Mouse (Mus musculus) fibroblast of lung, adult 2 months (primary cell): ENCODE measurements at regions not wholly inside any gene's neighbourhood (a gene's known extent, or its start where the extent isn't known, plus 50 kb on each side); places are given as distances from the start of the nearest gene placed in this dataset.

Experiments
- DNase-seq: peaks from one replicate; pipeline ENCODE4 v3.0.0-alpha.2; 2011; ENCODE audit warnings: low read depth

GRCm38 (mm10) chr14:25123541-25124337 is 335.2 kb upstream of the Zmiz1 start:
- no peak for DNase-seq

DNA sequence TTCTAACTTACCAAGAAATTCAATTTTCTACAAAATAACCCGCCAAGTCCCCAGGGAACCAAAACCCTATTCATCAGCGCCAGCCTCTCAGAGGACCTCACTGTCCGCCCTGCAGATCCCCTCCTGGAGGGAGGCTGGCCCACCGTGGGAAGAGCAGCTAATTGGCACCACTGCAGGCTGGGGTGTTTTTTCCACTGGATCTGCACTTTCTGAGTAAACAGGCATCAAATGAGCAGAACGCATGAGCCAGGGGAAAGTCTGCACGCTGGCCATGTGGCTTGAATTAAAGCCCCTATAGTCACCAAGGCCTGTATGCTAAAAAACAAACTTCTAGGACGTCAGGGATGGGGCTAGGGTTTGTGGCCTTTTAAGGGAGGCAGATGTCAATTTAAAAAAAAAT is 332.4 kb upstream of the Zmiz1 start:
- no peak for DNase-seq

- DNase-seq, result no peak
Observed at GRCm38 (mm10) chr14:25127544-25128159, 331.3 kb upstream of the Zmiz1 start.

DNA sequence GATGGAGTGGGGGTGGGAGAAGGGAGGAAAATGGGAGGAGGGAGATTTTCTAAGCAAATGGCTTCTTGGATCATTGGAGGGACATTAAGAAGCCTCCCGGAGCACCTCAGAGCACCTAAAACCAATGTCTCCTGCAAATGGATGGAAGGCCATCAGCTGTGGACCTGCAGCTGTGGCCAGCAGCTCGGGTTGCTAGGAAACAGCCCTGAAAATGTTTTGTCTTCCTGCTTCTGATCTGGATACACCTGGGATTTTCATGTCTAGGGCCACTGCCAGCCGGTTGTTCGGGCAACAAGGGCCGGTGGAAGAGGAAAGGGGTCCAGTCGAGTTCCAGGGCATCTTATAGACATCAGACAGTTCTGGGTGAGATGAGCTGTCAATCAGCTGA is 330.8 kb upstream of the Zmiz1 start:
- no peak for DNase-seq

DNA sequence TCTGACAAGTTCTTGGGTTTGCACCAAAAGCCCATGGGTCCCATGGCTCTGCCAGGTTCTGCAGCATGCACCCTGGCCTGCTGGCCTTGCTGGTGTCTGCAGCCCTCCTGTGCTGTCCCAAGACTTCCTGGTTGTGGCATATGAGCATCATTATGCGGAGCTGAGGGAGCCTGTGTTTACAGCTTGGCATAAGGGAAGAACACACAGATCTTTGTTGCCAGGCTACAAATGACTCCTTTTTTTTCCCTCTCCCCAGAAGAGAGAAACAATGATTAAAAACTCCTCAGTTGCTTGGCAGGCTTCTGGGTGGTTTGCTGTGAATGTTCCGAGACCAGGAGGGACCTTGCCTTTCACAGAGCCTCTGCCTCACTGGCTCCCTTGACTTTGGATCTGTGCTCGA is 323.6 kb upstream of the Zmiz1 start:
- no peak for DNase-seq

DNA sequence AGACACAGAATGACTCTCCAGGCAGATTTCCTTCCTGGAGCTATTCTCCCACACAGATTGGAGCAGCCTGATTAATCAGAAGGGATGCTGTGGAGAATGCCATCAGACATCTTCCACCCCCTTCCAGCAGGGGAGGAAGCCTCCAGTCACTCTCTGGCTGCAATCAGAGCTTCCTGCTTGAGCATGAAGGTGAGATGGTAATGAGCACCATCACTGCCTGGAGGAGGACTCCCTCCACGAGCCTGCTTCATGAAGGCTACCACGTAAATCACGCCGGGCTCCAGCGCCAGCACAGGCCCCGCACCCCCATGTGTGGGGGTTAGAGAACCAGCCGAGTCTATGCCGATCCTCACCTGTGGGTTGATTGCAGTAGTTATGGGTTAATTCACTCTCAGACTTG is 321.7 kb upstream of the Zmiz1 start:
- no peak for DNase-seq

DNA sequence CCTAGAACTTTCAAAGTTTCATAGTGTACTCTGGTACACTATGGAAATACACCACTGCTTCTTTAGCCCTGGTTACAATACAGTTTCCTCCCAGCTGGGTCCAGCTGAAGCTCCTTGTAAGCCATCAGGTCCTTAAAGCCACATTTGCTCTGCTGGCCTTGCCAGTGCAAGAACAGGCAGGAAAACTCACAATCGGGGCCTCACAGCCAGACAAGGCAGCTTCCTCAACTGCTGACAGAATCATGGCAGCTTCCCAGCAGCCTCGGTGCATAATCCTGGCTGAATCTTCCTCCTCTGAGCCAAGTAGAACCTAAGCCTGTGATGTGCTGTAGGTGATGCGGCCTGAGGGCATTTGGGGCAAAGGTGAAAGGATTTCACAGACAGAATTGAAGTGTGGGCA is 320.5 kb upstream of the Zmiz1 start:
- no peak for DNase-seq

DNA sequence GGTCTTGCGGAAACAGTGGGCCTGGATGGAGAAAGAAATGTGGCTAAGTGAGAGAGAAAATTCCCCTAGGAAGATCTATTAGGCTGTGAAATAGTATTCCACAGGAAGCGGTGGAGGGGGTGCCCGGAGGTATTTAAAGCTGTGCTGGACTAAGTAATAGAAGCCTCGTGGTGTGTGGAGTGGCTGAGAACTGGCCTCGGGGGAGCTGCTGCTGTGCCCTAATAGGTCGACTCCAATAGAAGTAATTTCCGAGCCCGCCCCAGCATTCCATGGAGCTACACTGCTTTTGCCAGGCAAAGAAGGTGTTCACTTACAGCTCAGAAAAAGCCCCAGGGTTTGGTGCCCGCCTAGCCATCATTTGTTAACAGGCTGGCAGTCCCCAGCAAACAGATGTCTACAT is 317.1 kb upstream of the Zmiz1 start:
- peak; percentile 32 for DNase-seq

- DNase-seq, result no peak
Observed at GRCm38 (mm10) chr14:25143051-25143450, 315.9 kb upstream of the Zmiz1 start.

DNA sequence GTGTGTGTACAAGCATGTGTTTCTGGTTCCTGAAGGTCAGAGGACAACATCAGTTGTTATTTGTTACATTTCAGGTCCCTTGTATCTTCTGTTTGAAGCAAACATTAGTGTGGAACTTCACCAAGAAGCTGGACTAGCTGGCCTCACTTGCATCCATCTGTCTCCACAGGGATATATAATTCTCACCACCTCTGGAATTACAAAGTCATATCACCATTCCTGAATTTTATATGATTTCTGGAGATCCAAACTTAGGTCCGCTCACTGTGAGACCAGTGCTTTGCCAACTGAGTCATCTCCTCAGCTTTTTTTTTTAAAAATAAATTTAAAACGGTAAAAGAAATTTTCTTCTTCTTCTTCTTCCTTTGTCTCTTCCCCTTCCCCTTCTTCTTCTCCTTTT is 311.3 kb upstream of the Zmiz1 start:
- no peak for DNase-seq

- DNase-seq, result no peak
Observed at GRCm38 (mm10) chr14:25150968-25151367, 308.0 kb upstream of the Zmiz1 start.

DNA sequence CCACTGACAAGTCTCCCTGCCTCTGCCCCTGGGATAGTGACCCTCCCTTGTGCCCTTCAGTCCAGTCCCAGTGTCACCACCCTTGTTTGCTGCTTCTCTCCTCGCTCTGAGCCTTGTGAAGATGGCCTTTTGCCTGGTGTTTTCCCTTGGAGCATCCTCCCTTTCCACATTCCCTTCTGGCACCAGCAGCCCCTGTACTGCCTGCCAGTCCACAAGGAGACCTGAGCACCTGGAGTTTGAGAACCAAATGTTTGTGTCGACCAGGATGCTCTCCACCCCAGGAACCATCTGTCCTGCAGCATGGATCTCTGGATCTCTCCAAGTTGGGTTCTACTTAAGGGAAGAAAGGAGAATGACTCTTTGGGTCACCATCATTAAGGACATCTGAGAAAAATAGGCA is 307.5 kb upstream of the Zmiz1 start:
- DNase-seq, result no peak

GRCm38 (mm10) chr14:25153573-25153972 is 305.4 kb upstream of the Zmiz1 start:
- no peak for DNase-seq

DNA sequence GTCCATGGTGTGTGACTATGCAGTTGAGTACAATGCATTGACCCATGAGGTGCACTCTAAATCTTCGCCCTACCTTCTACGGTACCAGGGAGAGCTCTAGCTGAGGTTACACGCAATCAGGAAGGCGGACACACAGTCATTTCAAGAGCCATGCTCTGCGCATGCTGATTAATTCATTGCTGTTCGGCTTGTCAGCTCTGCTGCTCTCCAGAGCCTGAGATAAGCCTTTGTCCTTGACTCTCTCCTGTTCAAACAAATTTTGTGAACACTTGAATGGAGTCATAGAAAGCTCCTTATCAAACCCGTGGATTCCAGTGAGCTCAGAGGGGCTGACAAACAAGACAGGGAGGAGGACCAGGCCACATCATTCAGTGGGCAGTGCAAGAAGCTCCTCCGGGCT is 304.8 kb upstream of the Zmiz1 start:
- no peak for DNase-seq

DNA sequence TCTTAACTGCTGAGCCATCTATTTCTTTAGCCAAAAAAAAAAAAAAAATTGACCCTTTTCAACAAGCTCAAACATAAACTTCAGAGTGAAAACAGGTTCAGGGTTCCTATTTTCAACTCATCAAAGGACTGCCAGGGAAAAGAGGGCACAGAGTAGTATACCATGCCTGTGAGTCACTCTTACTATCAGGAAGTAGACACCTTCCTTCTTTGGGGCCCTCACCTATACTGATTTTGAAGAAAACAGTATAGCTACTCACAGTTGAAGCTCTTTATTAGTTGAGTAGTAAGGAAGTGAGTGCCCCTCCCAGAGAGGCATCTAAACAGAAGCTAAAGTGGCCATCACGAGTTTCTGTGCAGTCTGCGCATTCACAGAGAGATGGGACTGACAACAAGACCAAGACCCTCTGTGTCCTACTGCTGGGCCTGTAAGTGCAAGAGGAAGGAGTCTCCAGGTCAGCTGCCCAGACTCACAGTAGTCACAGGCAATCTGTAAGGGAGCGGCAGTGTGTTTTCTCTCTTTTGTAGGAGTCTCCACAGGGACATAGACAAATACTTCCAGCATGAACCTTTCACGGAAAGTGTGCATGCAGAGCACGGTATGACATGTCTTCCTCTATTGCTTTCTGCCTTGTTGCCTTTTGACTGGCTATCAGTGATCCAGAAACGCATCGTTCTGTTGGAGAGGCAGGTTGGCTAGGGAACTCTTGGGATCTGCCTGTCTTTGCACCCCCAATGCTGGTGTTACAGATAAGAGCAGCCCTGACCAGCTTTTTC is 303.8 kb upstream of the Zmiz1 start:
- DNase-seq, result no peak

GRCm38 (mm10) chr14:25156171-25156570 is 302.8 kb upstream of the Zmiz1 start:
- no peak for DNase-seq

DNA sequence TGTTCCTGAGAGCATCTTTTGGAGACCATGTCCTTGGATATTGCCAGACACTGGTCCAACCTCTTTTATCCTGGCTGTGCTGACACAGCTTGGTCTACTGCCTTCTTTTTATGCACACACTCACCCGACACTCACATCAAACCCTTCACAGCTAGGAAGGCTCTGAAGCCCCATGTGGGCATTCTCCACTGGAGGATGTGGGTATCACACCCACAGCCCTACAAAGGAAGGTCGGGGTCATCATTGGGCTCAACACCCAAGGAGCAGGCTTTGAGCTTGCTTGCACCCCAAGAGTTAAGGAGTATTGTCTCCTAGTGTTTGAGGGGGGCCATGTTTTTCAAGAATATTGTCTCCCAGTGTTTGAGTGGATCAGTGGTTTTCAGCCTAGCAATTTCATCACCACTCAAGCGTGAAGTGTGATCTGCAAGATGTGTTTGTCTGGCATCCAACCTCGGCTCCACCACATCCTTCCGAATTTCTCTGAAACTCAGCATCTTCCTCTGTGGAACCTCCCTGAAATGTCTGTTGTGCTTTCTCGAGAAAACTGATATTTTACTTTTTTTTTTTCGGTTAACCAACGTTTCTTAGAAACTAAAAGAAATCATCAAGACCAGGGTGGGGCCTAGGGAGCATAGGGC is 297.2 kb upstream of the Zmiz1 start:
- DNase-seq, result no peak

GRCm38 (mm10) chr14:25166217-25166616 is 292.8 kb upstream of the Zmiz1 start:
- no peak for DNase-seq

DNA sequence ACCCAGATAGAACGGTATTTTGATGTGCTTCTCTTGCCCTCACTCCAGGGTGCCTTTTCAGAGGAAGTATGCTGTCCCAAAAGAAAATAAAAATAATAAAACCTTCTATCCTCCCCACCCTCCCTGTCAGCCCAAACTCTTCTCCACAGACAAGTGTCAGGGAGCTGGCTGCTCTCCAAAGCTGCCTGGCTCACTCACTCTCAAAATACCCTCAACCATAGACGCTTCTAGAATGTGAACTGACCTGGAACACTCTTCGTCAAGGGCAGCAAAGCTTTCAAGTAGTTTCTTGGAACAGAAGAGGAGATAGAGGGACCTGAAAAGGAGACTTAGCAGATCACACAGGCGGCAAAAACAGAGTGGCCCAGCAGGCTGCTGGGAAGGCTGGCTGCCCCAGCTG is 291.4 kb upstream of the Zmiz1 start:
- DNase-seq, result no peak

GRCm38 (mm10) chr14:25168310-25168709 is 290.7 kb upstream of the Zmiz1 start:
- no peak for DNase-seq

DNA sequence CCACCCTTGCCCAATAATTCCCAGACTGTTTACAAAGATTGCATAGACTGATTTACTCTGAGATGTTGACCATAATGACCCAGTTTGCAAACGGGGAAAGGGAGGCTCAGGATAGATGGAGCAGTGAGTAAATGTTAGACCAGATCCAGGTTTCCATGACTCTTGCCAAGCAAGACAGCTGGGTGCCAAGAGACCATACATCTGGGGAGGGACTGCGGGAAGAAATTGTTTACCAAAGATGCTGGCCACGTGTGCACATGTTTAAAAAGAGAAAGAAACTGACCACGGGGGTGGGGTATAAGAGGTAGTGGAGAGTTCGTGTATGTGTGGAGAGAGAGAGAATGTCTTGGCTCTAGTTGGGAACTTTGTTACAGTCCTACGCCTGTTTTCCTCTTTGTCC is 285.7 kb upstream of the Zmiz1 start:
- peak; percentile 65 for DNase-seq

DNA sequence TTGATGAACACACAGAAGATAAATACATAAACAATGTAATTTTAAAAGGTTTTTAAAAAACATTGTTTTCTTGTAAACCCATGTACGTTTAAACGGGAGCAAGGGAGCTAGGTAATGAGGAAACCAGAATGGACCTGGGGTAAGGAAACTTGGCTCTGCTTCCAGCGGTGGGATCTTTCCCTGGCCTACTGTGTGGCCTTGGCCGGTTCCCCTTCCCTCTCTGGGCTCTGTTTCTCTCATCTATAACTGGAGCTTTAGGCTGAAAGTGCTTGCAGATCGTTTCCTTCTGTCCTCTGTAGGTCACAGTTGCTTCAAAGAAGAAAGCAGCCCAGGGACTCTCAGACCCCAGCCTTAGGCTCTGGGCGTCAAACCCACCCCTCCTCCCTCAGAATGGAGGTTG is 285.1 kb upstream of the Zmiz1 start:
- no peak for DNase-seq

DNA sequence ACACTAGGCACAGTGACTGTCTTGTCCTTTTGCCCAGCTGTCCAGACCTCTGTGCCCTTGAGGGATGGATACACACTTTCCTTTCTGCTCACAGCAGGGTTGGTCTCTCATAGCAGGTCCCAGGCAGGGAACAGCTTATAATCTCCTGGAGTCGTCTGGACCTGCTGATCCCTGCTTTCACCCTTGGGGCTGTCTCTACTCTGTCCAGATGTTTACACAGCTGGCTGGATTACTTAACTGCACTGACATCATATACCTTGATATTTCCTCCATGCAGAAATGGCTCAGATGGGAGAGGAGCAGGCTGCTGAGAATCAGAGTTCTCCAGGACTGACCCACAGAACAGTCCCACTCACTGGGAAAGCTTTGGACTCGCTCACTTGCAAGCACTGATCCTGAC is 284.6 kb upstream of the Zmiz1 start:
- peak; percentile 14 for DNase-seq
